Mouse (Mus musculus) heart, adult 2 months (tissue): ENCODE results near the gene Nckap5.

Experiments
- CTCF ChIP-seq: fragments of 200-600 bp; IDR thresholded peaks from 2 replicates; pipeline ENCODE4 v1.8.1; 2022; ENCODE audit warnings: antibody characterized with exemption, mild to moderate bottlenecking, moderate library complexity
- POLR2A ChIP-seq: fragments of 200-500 bp; IDR thresholded peaks from 2 replicates; pipeline ENCODE4 v1.6.1; 2011; ENCODE audit warnings: mild to moderate bottlenecking, low read depth, low read length, control low read depth; ENCODE audit not compliant: insufficient read depth

DNA sequence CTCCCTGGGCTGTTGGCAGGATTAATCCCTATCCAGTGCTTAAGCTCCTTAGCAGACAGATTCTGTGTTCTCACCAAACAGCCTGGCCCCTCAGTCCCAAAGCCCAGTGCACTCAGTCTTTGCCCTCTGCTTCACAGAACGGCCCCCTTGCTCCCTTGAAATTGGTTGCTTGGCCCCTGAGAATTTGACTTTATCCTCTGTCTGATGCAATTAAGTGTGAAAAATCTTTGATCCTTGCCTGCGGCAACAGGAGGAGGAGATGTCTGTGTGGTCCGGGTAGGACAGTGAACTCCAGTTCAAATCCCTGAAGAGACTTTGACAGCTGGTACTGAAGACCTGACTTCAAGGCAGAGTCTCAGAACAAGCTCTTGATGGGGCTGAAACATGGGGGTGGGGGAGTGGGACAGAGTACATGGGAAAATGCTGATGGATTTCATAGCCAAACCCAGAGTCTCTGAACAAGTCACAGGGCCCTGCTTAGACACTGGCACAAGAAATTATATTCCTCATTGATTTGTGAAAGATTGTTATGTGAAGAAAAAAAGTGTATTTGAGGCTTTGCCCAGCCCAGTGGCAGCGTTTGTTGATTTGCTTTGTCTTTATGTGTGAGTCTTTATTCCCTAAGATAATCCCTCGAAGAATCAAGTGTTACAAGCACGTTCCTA, 65.0 kb downstream of the Nckap5 start:
- TF ChIP-seq POLR2A (no peak), CTCF (no peak)
